Mouse (Mus musculus) neural tube, embryonic 11.5 days (tissue): ENCODE measurements around the gene Ccdc60. TPM values are rescaled to one million over a fixed set of nuclear protein-coding genes. Genes with fewer than 3 reads are reported as not detected.

Experiments
- ATAC-seq: fragments of 200-750 bp; cut with Nextera tagmentation; 2 replicates; pipeline ENCODE4 v1.8.0; 2017; ENCODE audit warnings: moderate number of reproducible peaks, mild to moderate bottlenecking, moderate TSS enrichment, moderate library complexity; ENCODE audit not compliant: insufficient read depth, low FRiP score, low TSS enrichment
- DNase-seq: peaks from one replicate; pipeline ENCODE4 v3.0.0-alpha.2; 2015; ENCODE audit warnings: low spot score
- H3K27ac ChIP-seq: fragments of 300-500 bp; sonication (generic); 2 replicates; pipeline ENCODE4 v1.5.1; 2014; ENCODE audit warnings: low read depth, mild to moderate bottlenecking, low read length
- H3K27me3 ChIP-seq: fragments of 300-500 bp; sonication (generic); 2 replicates; pipeline ENCODE4 v1.6.1; 2014; ENCODE audit warnings: mild to moderate bottlenecking, low read length, mixed read lengths; ENCODE audit not compliant: control insufficient read depth, insufficient read depth
- H3K36me3 ChIP-seq: fragments of 300-500 bp; sonication (generic); 2 replicates; pipeline ENCODE4 v1.6.1; 2014; ENCODE audit warnings: mild to moderate bottlenecking, low read length, moderate library complexity, mixed read lengths; ENCODE audit not compliant: control insufficient read depth, insufficient read depth
- H3K4me1 ChIP-seq: fragments of 300-500 bp; sonication (generic); 2 replicates; pipeline ENCODE4 v1.6.1; 2014; ENCODE audit warnings: low read length, mixed read lengths; ENCODE audit not compliant: control insufficient read depth, insufficient read depth
- H3K4me2 ChIP-seq: fragments of 300-500 bp; sonication (generic); 2 replicates; pipeline ENCODE4 v1.6.1; 2014; ENCODE audit warnings: low read depth, mild to moderate bottlenecking, moderate library complexity
- H3K4me3 ChIP-seq: fragments of 300-500 bp; sonication (generic); 2 replicates; pipeline ENCODE4 v1.5.1; 2014; ENCODE audit warnings: low read depth, low read length
- H3K9ac ChIP-seq: fragments of 300-500 bp; sonication (generic); 2 replicates; pipeline ENCODE4 v1.6.1; 2014; ENCODE audit warnings: mild to moderate bottlenecking, low read length
- H3K9me3 ChIP-seq: fragments of 300-500 bp; sonication (generic); 2 replicates; pipeline ENCODE4 v1.6.1; 2016; ENCODE audit warnings: low read length; ENCODE audit not compliant: control insufficient read depth
- whole genome bisulfite sequencing: fragments of 180-500 bp; shearing (Covaris S2); extraction: QIAGEN DNeasy Blood & Tissue Kit; methylation state at CpG from one replicate; pipeline ENCODE4 v1.1.7; 2014; 5-methylcytosine and 5-hydroxymethylcytosine counted together
- polyA plus RNA-seq: library from polyadenylated mRNA; unstranded; fragments of >200 nt; fragmentation: Nextera tagmentation; extraction: Ambion mirVana; gene quantifications from 2 replicates; pipeline ENCODE4 v1.2.1, GENCODE M21; 2014

The Ccdc60 gene
- polyA plus RNA-seq, 1 experiment from 2014 or later = 1.0 TPM

DNA sequence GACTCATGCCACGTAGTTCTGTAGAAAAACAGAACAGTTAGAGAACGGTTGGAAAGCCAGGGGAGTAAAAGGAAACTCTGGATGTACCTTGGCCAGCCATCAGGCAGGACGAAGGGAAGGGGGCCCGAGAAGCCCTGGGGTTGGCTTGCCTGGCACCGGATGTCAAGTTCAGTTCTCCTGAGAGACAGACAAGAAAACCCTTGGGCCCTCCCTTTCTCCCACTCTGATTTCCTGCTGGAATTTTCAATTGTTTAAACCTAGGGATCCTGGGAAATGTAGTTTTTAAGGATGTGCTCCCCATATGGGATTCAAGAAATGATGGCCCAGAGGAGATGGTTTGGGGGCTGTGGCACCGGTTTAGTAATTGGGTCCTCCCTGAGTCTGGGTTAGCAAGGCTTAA lies 60.4 kb downstream of the Ccdc60 start:
- DNase-seq (no peak), ATAC-seq (no peak)
- Histone ChIP-seq H3K4me1 (peaks cover 2% of the 10 kb centered on the region; the same call in 1 of the 2 replicates), H3K4me3 (no peak overlapping the region), H3K4me2 (no peak overlapping the region), H3K27me3 (no peaks in the 10 kb centered on the region), H3K36me3 (no peaks in the 10 kb centered on the region), H3K9me3 (no peaks in the 10 kb centered on the region), H3K27ac (no peak overlapping the region), H3K9ac (no peak overlapping the region)
- whole genome bisulfite sequencing = 89% methylated on average over 6 of the region's 6 CpGs

DNA sequence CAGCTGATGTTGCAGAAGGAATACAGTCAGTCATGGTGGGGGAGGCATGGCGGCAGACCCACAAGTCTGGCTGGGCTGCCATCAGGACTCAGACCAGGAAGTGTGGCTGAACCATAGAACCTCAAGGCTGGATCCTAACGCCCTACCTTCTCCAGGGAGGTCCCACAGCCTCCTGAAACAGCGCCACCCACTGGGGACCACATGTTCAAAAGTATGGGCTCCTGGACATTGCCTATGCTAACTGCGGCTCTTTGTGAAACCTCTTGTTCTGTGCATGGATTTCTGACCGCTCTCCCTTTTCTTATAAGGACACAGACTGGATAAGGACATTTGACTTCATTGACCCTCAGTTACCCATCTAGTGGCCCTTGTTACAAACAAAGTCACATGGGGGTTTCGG lies 64.8 kb downstream of the Ccdc60 start:
- Histone ChIP-seq H3K4me1 (no peaks in the 10 kb centered on the region), H3K27ac (no peak overlapping the region), H3K9ac (no peak overlapping the region), H3K4me3 (no peak overlapping the region), H3K27me3 (no peaks in the 10 kb centered on the region), H3K36me3 (no peaks in the 10 kb centered on the region), H3K9me3 (no peaks in the 10 kb centered on the region), H3K4me2 (no peak overlapping the region)
- ATAC-seq (no peak), DNase-seq (no peak)
- 81% methylated on average over 6 of the region's 6 CpGs for WGBS

DNA sequence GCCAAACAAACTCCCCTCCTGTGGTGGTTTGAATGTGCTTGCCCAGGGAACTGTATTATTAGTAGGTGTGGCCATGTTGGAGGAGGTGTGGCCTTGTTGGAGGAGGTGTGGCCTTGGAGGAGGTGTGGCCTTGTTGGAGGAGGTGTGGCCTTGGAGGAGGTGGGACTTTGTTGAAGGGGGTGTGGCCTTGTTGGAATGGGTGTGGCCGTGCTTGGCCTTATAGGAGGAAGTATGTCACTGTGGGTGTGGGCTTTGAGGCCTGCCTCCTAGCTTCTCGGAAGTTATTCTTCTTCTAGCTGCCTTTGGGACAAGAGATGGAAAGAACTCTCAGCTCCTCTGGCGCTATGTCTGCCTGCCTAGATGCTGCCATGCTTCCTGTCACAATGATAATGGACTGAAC lies 66.9 kb downstream of the Ccdc60 start:
- H3K4me3 ChIP-seq = no peak overlapping the region
- H3K4me1 ChIP-seq = no peaks in the 10 kb centered on the region
- no peaks in the 10 kb centered on the region for H3K9me3 ChIP-seq
- no peak for DNase-seq
- H3K9ac ChIP-seq = no peak overlapping the region
- no peaks in the 10 kb centered on the region for H3K27me3 ChIP-seq
- ATAC-seq = no peak
- 89% methylated on average over 3 of the region's 3 CpGs for WGBS
- H3K36me3 ChIP-seq = no peaks in the 10 kb centered on the region
- H3K4me2 ChIP-seq = no peak overlapping the region
- no peak overlapping the region for H3K27ac ChIP-seq

DNA sequence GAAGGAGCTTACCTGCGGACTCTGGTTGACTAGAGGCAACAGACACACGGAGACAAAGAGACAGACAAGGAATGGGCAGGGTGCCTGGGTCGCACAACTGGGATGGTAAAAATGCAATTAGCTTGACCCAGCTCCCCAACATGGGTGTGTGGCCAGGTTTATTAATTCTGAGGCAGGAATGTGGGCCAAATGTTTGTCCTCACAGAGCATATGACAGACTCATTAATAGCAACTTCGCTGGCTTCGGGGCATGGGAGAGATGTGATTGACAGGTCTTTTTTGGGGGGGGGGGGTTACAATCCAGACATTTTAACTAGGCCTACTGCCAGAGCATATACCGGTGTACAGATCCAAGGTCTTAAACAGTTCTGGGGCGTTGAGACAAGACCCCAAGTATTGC lies 69.5 kb downstream of the Ccdc60 start:
- Histone ChIP-seq H3K9me3 (no peaks in the 10 kb centered on the region), H3K36me3 (no peaks in the 10 kb centered on the region), H3K4me2 (no peak overlapping the region), H3K4me1 (no peaks in the 10 kb centered on the region), H3K9ac (no peak overlapping the region), H3K27me3 (no peaks in the 10 kb centered on the region), H3K4me3 (no peak overlapping the region), H3K27ac (no peak overlapping the region)
- DNase-seq (no peak), ATAC-seq (no peak)
- WGBS = 76% methylated on average over 7 of the region's 7 CpGs

DNA sequence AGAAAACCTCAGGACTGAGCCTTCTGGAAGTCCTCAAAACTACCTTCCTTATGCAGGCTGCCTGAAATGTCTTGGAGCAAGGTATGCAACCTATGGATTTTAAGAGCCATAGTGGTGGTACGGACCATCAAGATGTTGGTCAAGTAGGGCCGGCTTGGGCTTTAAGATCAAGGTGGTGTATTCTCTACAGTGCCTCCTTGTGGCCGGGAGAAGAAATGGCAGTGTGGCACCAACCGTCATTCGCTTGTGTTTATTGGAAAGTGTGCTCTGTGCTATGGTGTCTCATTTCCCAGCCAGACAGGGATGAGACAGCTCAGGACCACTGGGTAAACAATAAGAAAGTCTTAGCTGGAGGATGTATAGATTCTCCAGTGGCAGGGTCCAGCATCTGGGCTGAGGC lies 76.1 kb downstream of the Ccdc60 start:
- no peaks in the 10 kb centered on the region for H3K27me3 ChIP-seq
- no peak overlapping the region for H3K4me2 ChIP-seq
- H3K4me1 ChIP-seq = no peaks in the 10 kb centered on the region
- WGBS = 65% methylated on average over 5 of the region's 5 CpGs
- DNase-seq (no peak), ATAC-seq (no peak)
- H3K9ac ChIP-seq = no peak overlapping the region
- no peaks in the 10 kb centered on the region for H3K9me3 ChIP-seq
- no peak overlapping the region for H3K27ac ChIP-seq
- H3K36me3 ChIP-seq = no peaks in the 10 kb centered on the region
- H3K4me3 ChIP-seq = no peak overlapping the region

DNA sequence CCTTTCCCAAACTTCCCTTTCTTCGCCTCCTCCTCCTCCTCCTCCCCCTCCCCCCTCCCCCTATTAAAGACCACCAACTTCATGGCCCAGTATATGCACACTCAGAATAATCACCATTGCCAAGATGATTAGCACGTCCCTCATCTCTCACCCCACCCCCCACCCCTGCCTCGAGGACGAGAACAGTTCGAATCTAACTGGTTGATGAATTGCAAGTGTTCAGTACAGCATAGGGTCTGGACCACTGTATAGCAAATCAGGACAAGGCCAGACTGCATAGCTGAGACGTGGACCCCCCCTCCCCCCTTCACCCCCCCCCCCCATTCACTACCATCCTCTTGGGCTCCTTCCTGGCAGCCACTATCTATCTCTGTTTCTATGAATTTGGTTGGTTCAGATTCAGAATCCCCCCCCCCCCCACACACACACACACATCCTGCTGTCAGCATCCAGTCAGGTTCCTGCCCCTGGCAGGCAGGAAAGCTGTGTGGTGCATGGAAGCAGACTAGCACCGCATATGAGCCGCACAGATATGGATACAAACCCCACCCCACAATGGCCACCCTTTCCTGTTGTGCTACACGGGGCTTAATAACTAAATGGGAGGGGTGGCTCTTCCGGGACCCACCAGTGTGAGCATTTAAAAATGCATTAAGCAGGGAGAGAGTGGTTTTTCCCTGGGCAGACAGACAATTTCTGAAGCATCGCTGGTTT lies 79.2 kb downstream of the Ccdc60 start:
- H3K36me3 ChIP-seq = no peaks in the 10 kb centered on the region
- WGBS = 50% methylated on average over 11 of the region's 11 CpGs
- H3K4me2 ChIP-seq = no peak overlapping the region
- H3K9me3 ChIP-seq = no peaks in the 10 kb centered on the region
- H3K4me3 ChIP-seq = no peak overlapping the region
- H3K9ac ChIP-seq = no peak overlapping the region
- no peak overlapping the region for H3K27ac ChIP-seq
- DNase-seq (no peak), ATAC-seq (no peak)
- H3K4me1 ChIP-seq = no peaks in the 10 kb centered on the region
- H3K27me3 ChIP-seq = no peaks in the 10 kb centered on the region

DNA sequence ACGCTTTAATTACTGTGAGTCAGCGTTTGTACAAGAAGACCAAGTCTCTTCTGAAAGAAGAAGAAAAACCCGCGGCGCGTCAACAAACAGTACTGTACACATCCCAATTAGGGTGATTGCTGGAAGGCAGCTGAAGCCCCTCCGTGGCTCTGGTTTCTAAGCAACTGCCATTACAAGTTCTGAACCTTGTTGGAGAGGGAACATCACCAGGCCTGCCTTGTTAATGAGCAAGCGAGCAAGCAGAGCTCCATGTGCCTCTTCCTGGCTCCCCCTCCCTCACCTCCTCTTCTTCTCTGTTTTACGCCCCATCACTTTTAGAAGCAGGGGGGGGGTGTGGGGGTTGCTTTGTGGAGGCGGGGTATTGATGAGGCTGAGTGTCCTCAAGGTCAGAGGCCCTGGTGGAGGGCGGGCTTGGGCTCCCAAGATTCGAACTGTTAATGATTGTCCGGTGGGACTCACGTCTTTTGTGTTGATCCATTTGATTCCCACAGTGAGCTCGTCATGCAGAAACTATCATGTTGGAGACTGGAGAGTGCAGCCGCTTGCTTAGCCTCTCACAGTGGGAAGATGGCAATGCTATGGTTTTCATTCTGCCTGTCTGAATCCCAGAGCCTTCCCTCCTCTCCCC lies 79.9 kb downstream of the Ccdc60 start:
- no peaks in the 10 kb centered on the region for H3K36me3 ChIP-seq
- H3K4me3 ChIP-seq = no peak overlapping the region
- ATAC-seq = no peak; the same call in 1 of the 2 replicates
- no peaks in the 10 kb centered on the region for H3K9me3 ChIP-seq
- no peak overlapping the region; the same call in 1 of the 2 replicates for H3K4me2 ChIP-seq
- DNase-seq = peak; percentile 52
- no peak overlapping the region for H3K27ac ChIP-seq
- no peaks in the 10 kb centered on the region for H3K4me1 ChIP-seq
- H3K9ac ChIP-seq = no peak overlapping the region
- H3K27me3 ChIP-seq = no peaks in the 10 kb centered on the region
- 30% methylated on average over 16 of the region's 16 CpGs for WGBS

DNA sequence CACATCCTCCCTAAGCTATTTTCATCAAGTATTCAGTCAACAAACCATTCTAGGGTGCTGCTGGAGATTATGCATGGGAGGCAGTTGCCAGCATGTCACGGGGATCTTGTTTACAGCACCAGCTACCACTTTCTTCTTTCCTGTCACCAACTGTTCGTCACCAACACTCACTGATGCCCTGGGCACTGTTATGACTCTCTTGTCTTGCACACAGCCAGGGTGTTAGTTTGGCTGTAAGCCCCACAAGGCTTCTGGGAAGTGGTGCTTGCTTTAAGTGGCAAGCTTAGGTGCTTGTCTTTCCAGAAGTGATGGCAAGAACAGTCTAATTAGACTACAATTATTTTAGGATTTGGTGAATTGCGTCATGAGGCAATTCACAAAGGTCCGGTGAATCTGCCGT lies 86.1 kb downstream of the Ccdc60 start:
- ATAC-seq = no peak
- 77% methylated on average over 5 of the region's 5 CpGs for WGBS
- no peaks in the 10 kb centered on the region for H3K4me1 ChIP-seq

DNA sequence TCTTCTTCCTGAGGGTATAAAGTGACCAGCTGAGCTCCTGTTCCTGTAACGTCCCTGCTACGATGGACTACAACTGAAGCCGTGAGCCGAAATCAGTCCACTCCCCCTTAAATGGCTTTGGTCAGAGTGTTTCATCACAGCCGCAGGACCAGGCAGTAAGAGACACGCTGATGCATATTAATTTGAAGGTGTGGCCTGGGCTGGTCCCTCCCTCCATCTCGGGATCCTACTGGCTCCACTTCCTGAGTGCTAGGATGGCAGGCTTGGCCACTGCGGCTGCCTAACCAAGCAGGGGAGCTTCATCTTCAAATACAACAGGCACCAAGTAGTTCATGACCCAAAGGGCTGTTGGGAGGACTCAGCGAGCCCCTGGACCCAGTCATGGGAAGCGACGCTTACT lies 94.3 kb downstream of the Ccdc60 start:
- peak; percentile 21 for DNase-seq
- no peak for ATAC-seq
- no peaks in the 10 kb centered on the region for H3K27me3 ChIP-seq
- H3K9ac ChIP-seq = no peak overlapping the region
- no peaks in the 10 kb centered on the region for H3K4me1 ChIP-seq
- H3K4me3 ChIP-seq = no peak overlapping the region
- H3K4me2 ChIP-seq = no peak overlapping the region
- no peak overlapping the region for H3K27ac ChIP-seq
- WGBS = 40% methylated on average over 11 of the region's 11 CpGs
- no peaks in the 10 kb centered on the region for H3K36me3 ChIP-seq
- H3K9me3 ChIP-seq = no peaks in the 10 kb centered on the region

More for the DNA sequence above, 86.1 kb downstream of the Ccdc60 start:
- no peak for DNase-seq
- no peak overlapping the region for H3K9ac ChIP-seq
- no peaks in the 10 kb centered on the region for H3K36me3 ChIP-seq
- no peak overlapping the region for H3K4me3 ChIP-seq
- H3K4me2 ChIP-seq = no peak overlapping the region
- H3K27me3 ChIP-seq = no peaks in the 10 kb centered on the region
- H3K9me3 ChIP-seq = no peaks in the 10 kb centered on the region
- H3K27ac ChIP-seq = no peak overlapping the region
